Mouse (Mus musculus) G1E (cell line): Measurements from ENCODE around the gene Olfr49.

Experiments
- CTCF ChIP-seq: IDR thresholded peaks from 2 replicates; pipeline ENCODE4 v1.5.1; 2012; ENCODE audit warnings: low read depth, low read length, inconsistent platforms, mixed read lengths
- GATA1 ChIP-seq: IDR thresholded peaks from 2 replicates; pipeline ENCODE4 v1.6.1; 2012; ENCODE audit warnings: borderline replicate concordance, low read length, inconsistent platforms, mixed read lengths
- GATA2 ChIP-seq: IDR thresholded peaks from 2 replicates; pipeline ENCODE4 v1.6.1; 2012; ENCODE audit warnings: low read depth, low read length, inconsistent platforms, borderline replicate concordance
- POLR2AphosphoS5 ChIP-seq: IDR thresholded peaks from 2 replicates; pipeline ENCODE4 v1.6.1; 2012; ENCODE audit warnings: low read depth, low read length, inconsistent platforms; ENCODE audit not compliant: insufficient replicate concordance
- TAL1 ChIP-seq: conservative IDR thresholded peaks from 2 replicates; pipeline ENCODE4 v1.6.1; 2012; ENCODE audit warnings: low read depth, low read length, inconsistent platforms, mixed read lengths

GRCm38 (mm10) chr14:54271976-54272606, 12.6 kb downstream of the Olfr49 start:
- TF ChIP-seq GATA1 (no peak), CTCF (no peak), GATA2 (no peak), POLR2AphosphoS5 (no peak), TAL1 (no peak)
